Mouse (Mus musculus): ENCODE data around the gene Clca3b. TPM values are rescaled to one million over a fixed set of nuclear protein-coding genes. Genes with fewer than 3 reads are reported as not detected.

Gene Clca3b
- polyA plus RNA-seq (2015; fragmentation: Illumina TruSeq; extraction: RNeasy Lipid Tissue Mini Kit (QIAGEN cat#74804); ENCODE audit: insufficient read depth, low read depth, low replicate concordance), result not detected

GRCm38 (mm10) chr3:144849014-144849556 lies at the start of gene Clca3b:
Clca3b (minus strand) TSS chr3:144849357.

GRCm38 (mm10) chr3:144819219-144819618 lies 29.9 kb downstream of the Clca3b start, which contains the start of gene Clca3a2:
Clca3a2 (minus strand) TSS chr3:144819494.

Other genes with a start within 250 kb of the Clca3b start
- 28.4 TPM for gene Sh3glb1, start 129.0 kb downstream of the Clca3b start, polyA plus RNA-seq (2015; fragmentation: Illumina TruSeq; extraction: RNeasy Lipid Tissue Mini Kit (QIAGEN cat#74804); ENCODE audit: insufficient read depth, low read depth, low replicate concordance)
- gene Clca3a1, start 88.4 kb downstream of the Clca3b start, polyA plus RNA-seq (2015; fragmentation: Illumina TruSeq; extraction: RNeasy Lipid Tissue Mini Kit (QIAGEN cat#74804); ENCODE audit: insufficient read depth, low read depth, low replicate concordance), result 0.52 TPM
- not detected for gene Clca3a2, start 29.9 kb downstream of the Clca3b start, polyA plus RNA-seq (2015; fragmentation: Illumina TruSeq; extraction: RNeasy Lipid Tissue Mini Kit (QIAGEN cat#74804); ENCODE audit: insufficient read depth, low read depth, low replicate concordance)
- not detected for gene Clca4b, start 83.2 kb upstream of the Clca3b start, polyA plus RNA-seq (2015; fragmentation: Illumina TruSeq; extraction: RNeasy Lipid Tissue Mini Kit (QIAGEN cat#74804); ENCODE audit: insufficient read depth, low read depth, low replicate concordance)
- gene Clca4a, start 125.7 kb upstream of the Clca3b start, polyA plus RNA-seq (2015; fragmentation: Illumina TruSeq; extraction: RNeasy Lipid Tissue Mini Kit (QIAGEN cat#74804); ENCODE audit: insufficient read depth, low read depth, low replicate concordance), result not detected
- gene Clca1, start 183.4 kb upstream of the Clca3b start, polyA plus RNA-seq (2015; fragmentation: Illumina TruSeq; extraction: RNeasy Lipid Tissue Mini Kit (QIAGEN cat#74804); ENCODE audit: insufficient read depth, low read depth, low replicate concordance), result not detected

Measured in pancreas, adult 10 weeks (tissue).